Mouse (Mus musculus) stomach, embryonic 15.5 days (tissue): ENCODE results near the gene Ube2g2. TPM values are rescaled to one million over a fixed set of nuclear protein-coding genes. Genes with fewer than 3 reads are reported as not detected.
"Not testable (repeated sequence)": the region's sequence is repeated elsewhere in the genome, so short reads cannot be mapped to it uniquely, and the experiment has no call there.

ENCODE experiments used
- ATAC-seq: fragments of 200-750 bp; cut with Nextera tagmentation; 2 replicates; pipeline ENCODE4 v1.8.0; 2017; ENCODE audit warnings: low read depth, moderate number of reproducible peaks, moderate TSS enrichment; ENCODE audit not compliant: insufficient read depth, low FRiP score
- H3K27ac ChIP-seq: fragments of 300-500 bp; sonication (generic); 2 replicates; pipeline ENCODE4 v1.5.1; 2015; ENCODE audit warnings: mild to moderate bottlenecking, inconsistent platforms
- H3K27me3 ChIP-seq: fragments of 300-500 bp; sonication (generic); replicated peaks from 2 replicates; pipeline ENCODE4 v1.6.1; 2015; ENCODE audit warnings: inconsistent platforms
- H3K36me3 ChIP-seq: fragments of 300-500 bp; sonication (generic); 2 replicates; pipeline ENCODE4 v1.6.1; 2015; ENCODE audit warnings: inconsistent platforms
- H3K4me1 ChIP-seq: fragments of 300-500 bp; sonication (generic); 2 replicates; pipeline ENCODE4 v1.6.1; 2015; ENCODE audit warnings: inconsistent platforms
- H3K4me2 ChIP-seq: fragments of 300-500 bp; sonication (generic); 2 replicates; pipeline ENCODE4 v1.6.1; 2015; ENCODE audit warnings: mild to moderate bottlenecking, inconsistent platforms
- H3K4me3 ChIP-seq: fragments of 300-500 bp; sonication (generic); replicated peaks from 2 replicates; pipeline ENCODE4 v1.5.1; 2015; ENCODE audit warnings: inconsistent platforms
- H3K9ac ChIP-seq: fragments of 300-500 bp; sonication (generic); 2 replicates; pipeline ENCODE4 v1.6.1; 2015; ENCODE audit warnings: inconsistent platforms
- H3K9me3 ChIP-seq: fragments of 300-500 bp; sonication (generic); 2 replicates; pipeline ENCODE4 v1.6.1; 2016; ENCODE audit warnings: inconsistent platforms
- WGBS: fragments of 180-500 bp; shearing (Covaris S2); methylation state at CpG from one replicate; pipeline ENCODE4 v1.1.7; 2015; 5-methylcytosine and 5-hydroxymethylcytosine counted together
- microRNA counts: library from miRNA; unstranded; fragments of <30 nt; microRNA quantifications from one replicate; lab custom pipeline; 2016
- microRNA-seq: library from miRNA; unstranded; fragments of <30 nt; microRNA quantifications from one replicate; pipeline ENCODE4, GENCODE M21; 2016
- polyA plus RNA-seq: library from polyadenylated mRNA; unstranded; fragments of >200 nt; fragmentation: Nextera tagmentation; extraction: Ambion mirVana; gene quantifications from 2 replicates; pipeline ENCODE4 v1.2.1, GENCODE M21; 2015

The Ube2g2 gene
- polyA plus RNA-seq, 1 experiment from 2014 or later, result 73.3 TPM

- Histone ChIP-seq H3K9ac (no peak overlapping the region), H3K4me1 (0 out of 2 replicates have a peak, but pooled peaks cover 3% of the 10 kb centered on the region), H3K27me3 (peaks cover 13% of the 10 kb centered on the region), H3K9me3 (no peaks in the 10 kb centered on the region), H3K27ac (peak overlapping the region; percentile 64; the same call in 1 of the 2 replicates), H3K4me2 (peak overlapping the region; percentile 33; the same call in 1 of the 2 replicates), H3K4me3 (no peak overlapping the region), H3K36me3 (no peaks in the 10 kb centered on the region)
- ATAC-seq, result no peak
- WGBS, result 15% methylated on average over 10 of the region's 10 CpGs
These were observed 64.9 kb downstream of the Ube2g2 start for GRCm38 (mm10) chr10:77687021-77687420.

GRCm38 (mm10) chr10:77690356-77690807 is 68.3 kb downstream of the Ube2g2 start, which contains the start of gene Gm19402:
TSS of gene Gm19402 (minus strand) at chr10:77690757.
- not testable (repeated sequence) for H3K4me1 ChIP-seq, H3K9ac ChIP-seq, H3K27ac ChIP-seq, H3K36me3 ChIP-seq, H3K4me3 ChIP-seq, H3K4me2 ChIP-seq, ATAC-seq, H3K9me3 ChIP-seq
- WGBS, result 74% methylated on average over 3 of the region's 3 CpGs
- H3K27me3 ChIP-seq, result peaks cover 13% of the 10 kb centered on the region

MicroRNAs within 50 kb of the gene (microRNA counts, 519-probe panel; counts per million panel counts)
- microRNA mmu-miR-1930 (lab: Ali Mortazavi, UCI), result 1,467 counts per million, percentile 6 among the panel's probes with 10 or more counts

Small RNA genes lying within 50 kb of the gene (microRNA-seq; reads per million reads assigned to microRNA genes)
- gene Mir1930, result 11.6 reads per million, percentile 26 among the genes with 10 or more reads in this experiment

Other genes starting within 250 kb of the Ube2g2 start
- 6.3 and 7.2 TPM in 2 replicates for gene Adarb1, start 204.0 kb upstream of the Ube2g2 start, polyA plus RNA-seq
- 36.1 and 40.0 TPM in 2 replicates for gene Fam207a, start 106.5 kb upstream of the Ube2g2 start, polyA plus RNA-seq
- 6.0 and 6.9 TPM in 2 replicates for gene Itgb2, start 92.0 kb upstream of the Ube2g2 start, polyA plus RNA-seq
- gene Pttg1ip, start 40.6 kb upstream of the Ube2g2 start, polyA plus RNA-seq, result 174 and 178 TPM in 2 replicates
- 324 and 334 TPM in 2 replicates for gene Sumo3, start 16.2 kb upstream of the Ube2g2 start, polyA plus RNA-seq
- gene Gm49325, start 16.1 kb upstream of the Ube2g2 start, polyA plus RNA-seq, result 4.8 TPM in 1 of 2 replicates, not detected in the other
- 0.85 and 1.0 TPM in 2 replicates for gene Tspear, start 64.3 kb downstream of the Ube2g2 start, polyA plus RNA-seq
- not detected in 2 replicates for gene Gm19402, start 68.5 kb downstream of the Ube2g2 start, polyA plus RNA-seq
- not detected in 2 replicates for gene Gm9508, start 75.0 kb downstream of the Ube2g2 start, polyA plus RNA-seq
- not detected in 2 replicates for gene Gm10272, start 84.4 kb downstream of the Ube2g2 start, polyA plus RNA-seq
- gene Gm10024, start 89.2 kb downstream of the Ube2g2 start, polyA plus RNA-seq, result 0.35 TPM in 1 of 2 replicates, not detected in the other
- not detected in 2 replicates for gene Gm10142, start 93.5 kb downstream of the Ube2g2 start, polyA plus RNA-seq
- gene Krtap12-1, start 98.3 kb downstream of the Ube2g2 start, polyA plus RNA-seq, result not detected in 2 replicates
- gene Gm10100, start 104.2 kb downstream of the Ube2g2 start, polyA plus RNA-seq, result not detected in 2 replicates
- gene Gm18596, start 120.4 kb downstream of the Ube2g2 start, polyA plus RNA-seq, result not detected in 2 replicates
- not detected in 2 replicates for gene Gm9736, start 129.1 kb downstream of the Ube2g2 start, polyA plus RNA-seq
- not detected in 2 replicates for gene Gm3233, start 137.4 kb downstream of the Ube2g2 start, polyA plus RNA-seq
- not detected in 2 replicates for gene Gm3238, start 149.1 kb downstream of the Ube2g2 start, polyA plus RNA-seq
- gene Gm7138, start 154.7 kb downstream of the Ube2g2 start, polyA plus RNA-seq, result not detected in 2 replicates
- not detected in 2 replicates for gene Gm3250, start 160.3 kb downstream of the Ube2g2 start, polyA plus RNA-seq
- gene Gm7137, start 165.9 kb downstream of the Ube2g2 start, polyA plus RNA-seq, result not detected in 2 replicates
- not detected in 2 replicates for gene Gm9639, start 172.8 kb downstream of the Ube2g2 start, polyA plus RNA-seq
- not detected in 2 replicates for gene Gm19668, start 176.9 kb downstream of the Ube2g2 start, polyA plus RNA-seq
- gene Gm9507, start 189.6 kb downstream of the Ube2g2 start, polyA plus RNA-seq, result not detected in 2 replicates
- not detected in 2 replicates for gene Gm2696, start 192.4 kb downstream of the Ube2g2 start, polyA plus RNA-seq
- not detected in 2 replicates for gene Krtap10-4, start 204.8 kb downstream of the Ube2g2 start, polyA plus RNA-seq
- gene Krtap10-10, start 213.7 kb downstream of the Ube2g2 start, polyA plus RNA-seq, result not detected in 2 replicates
- not detected in 2 replicates for gene Gm36176, start 224.5 kb downstream of the Ube2g2 start, polyA plus RNA-seq
- not detected in 2 replicates for gene Gm10318, start 230.6 kb downstream of the Ube2g2 start, polyA plus RNA-seq
- not detected in 2 replicates for gene Gm3285, start 239.7 kb downstream of the Ube2g2 start, polyA plus RNA-seq